Mouse (Mus musculus): ENCODE measurements around the gene Ccdc92.

The Ccdc92 gene

DNA sequence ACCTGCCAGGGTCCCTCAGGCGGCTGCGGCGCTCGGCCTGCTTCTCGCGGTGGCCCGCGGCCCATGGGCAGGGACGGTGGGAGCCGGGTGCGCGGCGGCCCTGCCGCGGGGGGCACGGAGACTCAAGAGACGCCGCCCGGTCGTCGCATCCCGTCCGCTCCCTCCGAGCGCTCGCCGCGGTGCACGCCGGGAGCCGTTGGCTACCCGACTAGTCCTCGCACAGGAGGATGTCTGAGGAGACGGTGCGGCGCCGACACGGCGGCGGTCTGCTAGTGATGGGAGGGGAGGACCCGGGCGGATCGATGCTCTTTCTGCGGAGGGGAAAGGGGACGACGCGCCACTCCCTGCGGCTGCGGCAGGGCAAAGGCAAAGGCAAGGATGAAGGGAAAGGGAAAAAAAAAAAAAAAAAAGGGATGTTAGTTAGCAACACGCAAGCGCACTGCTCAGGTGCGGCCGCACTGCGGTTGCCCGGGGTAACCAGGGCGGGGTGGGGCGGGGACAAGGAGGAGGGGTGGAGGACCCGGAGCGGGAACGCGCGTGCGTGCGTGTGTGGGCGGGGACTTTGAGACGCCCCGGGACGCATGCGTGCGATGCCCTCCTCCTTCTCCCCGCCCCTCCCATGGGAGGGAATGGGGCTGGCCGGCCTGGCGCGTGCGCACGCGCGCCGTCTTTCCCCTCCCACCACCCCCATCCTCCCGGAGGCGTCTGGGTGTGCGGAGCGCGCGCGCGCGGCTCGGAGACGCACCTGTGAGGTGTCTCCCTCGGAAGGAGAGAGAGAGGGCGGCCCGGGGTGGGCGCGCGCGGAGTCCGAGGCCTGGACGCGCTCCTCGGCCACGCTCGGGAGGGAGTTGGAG, at the start of gene Ccdc92, which contains the start of gene Zfp664:
Ccdc92 (minus strand) TSS at position 412 of the 854 bp plus-strand sequence.
Zfp664 (plus strand) TSS at position 679 of the 854 bp plus-strand sequence.
- peak; percentile 98 for DNase-seq (ENCODE audit: low read depth, low spot score)

DNA sequence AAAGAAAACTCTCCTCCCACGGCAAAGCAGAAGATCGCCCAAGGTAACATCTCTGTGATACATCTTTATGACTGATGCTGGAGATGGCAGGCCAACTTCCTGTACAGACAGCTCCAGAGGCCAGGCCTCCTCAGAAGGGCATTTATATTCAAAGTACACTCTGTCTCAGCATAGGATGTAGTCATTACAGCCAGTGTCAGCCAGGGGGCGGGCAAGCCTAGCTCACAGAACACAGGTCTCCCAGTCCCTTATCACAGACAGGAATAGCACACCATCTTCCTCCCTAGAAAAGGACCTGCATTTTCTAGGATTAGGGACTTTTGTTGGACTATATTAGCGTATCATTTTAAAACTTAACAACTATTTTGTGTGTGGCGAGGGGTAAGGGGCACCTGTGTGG, 46.6 kb upstream of the Ccdc92 start:
- DNase-seq (ENCODE audit: low read depth, low spot score): peak; percentile 63

- no peak for DNase-seq (ENCODE audit: low read depth, low spot score)
Observed at GRCm38 (mm10) chr5:124906890-124907289, 44.7 kb upstream of the Ccdc92 start.

GRCm38 (mm10) chr5:124903852-124904251, 41.6 kb upstream of the Ccdc92 start:
- DNase-seq (ENCODE audit: low read depth, low spot score): no peak

DNA sequence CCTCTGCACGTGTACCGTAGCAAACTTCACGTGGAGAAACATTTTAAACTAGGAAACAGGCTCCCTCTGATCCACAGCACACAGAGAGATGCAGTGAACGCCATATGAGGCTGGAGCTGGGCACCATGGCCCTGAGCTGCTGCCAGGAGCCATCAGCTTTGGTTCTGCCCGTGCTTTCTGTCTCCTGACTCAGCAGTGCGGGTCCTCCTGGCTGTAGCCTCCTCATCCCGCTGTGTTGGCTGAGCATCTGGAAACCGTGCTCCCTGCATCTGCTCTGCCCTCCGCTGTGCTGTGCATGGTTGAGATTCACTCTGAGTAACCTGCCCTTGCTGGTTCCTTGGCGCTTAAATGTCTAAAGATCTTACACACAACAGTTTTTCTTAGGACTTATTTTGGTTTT, 40.0 kb upstream of the Ccdc92 start:
- DNase-seq (ENCODE audit: low read depth, low spot score): no peak

DNA sequence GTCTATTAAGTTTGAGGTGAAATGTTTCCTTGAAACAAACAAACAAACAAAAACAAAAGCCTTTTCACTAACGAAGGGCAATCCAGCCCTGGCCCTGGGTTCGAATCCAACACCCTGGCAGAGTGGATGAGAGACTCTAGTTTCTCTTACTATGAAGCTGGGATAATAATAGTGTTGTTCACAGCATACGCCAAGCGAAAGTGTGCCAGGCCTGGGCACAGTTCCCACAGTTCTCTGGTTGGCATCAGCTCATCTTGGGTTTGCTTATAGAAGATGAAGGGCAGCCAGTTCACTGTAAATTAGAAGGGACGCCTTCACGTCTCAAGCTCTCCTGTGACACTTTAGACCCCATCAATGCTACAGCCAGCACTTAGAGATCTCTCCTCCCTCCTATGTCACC, 39.5 kb upstream of the Ccdc92 start:
- no peak for DNase-seq (ENCODE audit: low read depth, low spot score)

DNA sequence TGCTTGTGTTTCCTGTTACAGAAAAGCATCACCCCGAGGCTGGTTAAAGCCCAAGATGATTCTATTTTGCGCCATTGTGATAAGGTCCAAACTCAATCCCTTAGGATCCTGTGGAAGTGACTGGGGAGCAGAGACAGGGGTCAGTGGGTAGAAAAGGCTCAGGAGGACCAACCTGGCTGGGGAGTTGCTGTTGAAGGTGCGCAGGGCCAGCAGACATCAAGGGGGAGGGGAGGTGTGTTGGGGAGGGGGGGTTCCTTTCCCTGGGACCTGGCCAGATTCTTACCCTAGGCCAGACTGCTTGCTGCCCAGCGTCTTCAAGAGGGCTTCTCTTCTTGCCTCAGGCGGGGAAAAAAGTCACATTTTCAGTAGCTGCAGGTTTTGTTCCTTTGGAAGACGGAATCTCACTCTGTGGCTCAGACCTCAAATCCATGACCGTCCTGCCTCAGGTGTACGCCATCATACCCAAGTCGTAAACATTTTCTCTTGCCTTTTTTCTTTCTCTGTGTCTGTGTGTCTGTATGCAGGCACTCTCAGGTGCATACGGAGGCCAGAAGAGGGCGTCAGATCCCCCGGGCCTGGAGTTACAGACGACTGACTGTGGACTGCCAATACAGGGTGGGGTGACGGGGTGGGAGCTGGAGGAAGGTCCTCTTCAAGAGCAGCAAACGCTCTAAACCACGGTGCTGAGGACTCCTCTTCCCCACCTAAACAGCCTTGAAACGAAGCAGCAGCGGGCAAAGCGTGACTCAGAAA, 38.7 kb upstream of the Ccdc92 start:
- DNase-seq (ENCODE audit: low read depth, low spot score): no peak

DNA sequence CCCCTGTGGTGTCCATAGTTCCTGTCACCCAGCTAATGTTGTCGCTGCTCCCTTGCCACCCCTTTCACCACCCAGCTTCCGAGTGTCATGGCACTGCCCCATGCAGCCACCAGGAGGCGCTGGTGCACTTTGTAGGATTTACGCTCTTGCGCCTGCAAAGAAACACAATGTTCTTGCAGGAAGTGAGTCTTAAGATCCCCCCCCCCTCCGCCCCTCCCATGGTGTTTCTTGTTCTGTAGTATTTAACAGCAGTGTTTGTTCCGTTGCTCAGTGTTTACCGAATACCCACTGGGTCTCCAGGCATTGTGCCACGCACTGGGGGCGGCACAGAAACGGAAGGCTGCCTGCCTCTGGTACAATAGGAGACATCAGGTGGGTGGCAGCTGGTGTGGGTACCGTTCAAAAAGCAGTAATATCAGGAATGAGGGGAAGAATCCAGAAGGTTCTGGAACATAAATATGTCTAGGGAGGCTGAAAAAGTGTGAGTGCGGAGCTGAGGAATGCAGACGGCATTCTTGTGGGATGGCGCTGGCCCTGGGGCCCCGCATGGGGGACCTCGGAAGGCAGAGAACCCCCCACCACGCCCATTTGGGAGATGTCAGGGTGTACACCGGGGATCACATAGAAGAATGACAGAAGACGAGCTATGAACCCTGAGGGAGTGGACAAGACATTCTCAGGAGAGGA, 37.9 kb upstream of the Ccdc92 start:
- DNase-seq (ENCODE audit: low read depth, low spot score): peak; percentile 74

DNA sequence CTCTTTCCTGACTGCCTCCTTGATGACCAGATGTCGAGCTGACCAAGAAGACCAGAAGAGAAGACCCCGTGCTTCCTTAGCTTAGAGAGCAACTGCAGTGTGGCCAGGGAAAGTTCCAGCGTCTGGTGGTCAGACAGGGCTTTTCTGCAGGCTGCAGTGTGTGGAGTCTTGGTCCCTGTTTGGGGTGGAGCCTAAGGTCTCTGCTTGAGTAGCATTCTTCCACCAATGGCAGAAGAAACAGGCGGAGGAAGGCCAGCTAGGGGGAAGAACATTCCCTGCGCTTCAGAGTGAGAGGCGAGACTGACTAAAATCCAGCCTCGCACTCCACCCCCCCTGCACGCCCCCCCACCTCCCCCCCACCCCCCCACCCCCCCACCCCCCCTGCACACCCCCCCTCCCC, 33.9 kb upstream of the Ccdc92 start:
- DNase-seq (ENCODE audit: low read depth, low spot score): no peak

GRCm38 (mm10) chr5:124891921-124892370, 29.7 kb upstream of the Ccdc92 start:
- DNase-seq (ENCODE audit: low read depth, low spot score): peak; percentile 97

DNA sequence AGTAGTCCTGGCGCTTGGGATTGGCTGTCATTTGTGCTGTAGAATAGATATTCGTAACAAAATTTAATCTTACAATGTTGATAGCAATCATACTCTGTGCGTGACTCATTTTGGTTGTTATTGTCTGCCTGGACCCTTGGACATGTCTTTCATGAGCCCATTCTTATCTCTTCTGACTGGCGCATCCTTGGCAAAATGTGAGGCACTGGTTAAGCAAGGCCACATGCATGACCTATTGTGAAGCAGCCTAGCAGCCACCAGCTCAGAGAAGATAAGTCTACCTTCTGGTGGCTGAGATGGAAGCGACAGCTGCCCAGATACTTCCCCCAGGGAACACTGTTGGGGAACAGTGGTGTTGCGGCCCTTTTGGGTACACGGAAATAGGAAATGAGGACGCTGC, 26.4 kb upstream of the Ccdc92 start:
- no peak for DNase-seq (ENCODE audit: low read depth, low spot score)

DNA sequence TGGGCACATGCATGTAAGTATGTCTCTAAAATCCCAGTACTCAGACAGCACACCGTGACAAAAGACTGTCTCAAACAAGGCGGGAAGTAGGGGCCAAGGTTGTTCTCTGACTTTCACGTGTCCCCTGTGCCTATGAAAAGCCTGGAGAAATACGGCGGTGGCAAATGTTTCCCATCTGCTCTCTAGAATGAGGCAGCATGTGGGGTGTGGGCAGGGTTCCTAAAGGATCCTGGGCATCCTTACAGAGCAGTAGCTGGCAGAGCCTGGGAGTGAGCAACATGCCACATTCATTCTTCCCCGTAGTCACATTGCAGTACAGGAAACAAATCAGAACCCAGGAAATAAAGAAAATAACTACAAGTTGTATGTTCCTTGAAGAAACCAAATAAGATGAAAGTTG, 21.7 kb upstream of the Ccdc92 start:
- no peak for DNase-seq (ENCODE audit: low read depth, low spot score)

GRCm38 (mm10) chr5:124879801-124880200, 17.6 kb upstream of the Ccdc92 start:
- DNase-seq (ENCODE audit: low read depth, low spot score): no peak

DNA sequence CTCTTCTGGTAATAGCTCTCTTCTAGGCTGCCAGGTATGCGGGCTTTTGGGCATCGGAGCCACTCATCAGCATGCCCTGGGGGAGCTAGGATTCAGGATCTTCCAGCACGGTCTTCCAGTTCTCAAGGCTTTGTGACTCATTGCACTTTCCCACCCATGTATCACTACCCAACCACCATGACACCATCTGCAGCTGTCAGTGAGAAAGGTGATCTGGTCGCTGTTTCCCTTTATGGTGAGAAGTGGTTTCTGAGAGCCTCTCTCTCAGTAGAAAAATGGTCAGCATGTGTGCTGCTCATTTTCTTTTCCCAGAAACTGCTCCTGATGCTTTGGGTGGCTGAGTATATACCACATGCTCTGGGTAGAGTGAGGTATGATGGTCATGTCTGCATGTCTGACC, 17.0 kb upstream of the Ccdc92 start:
- DNase-seq (ENCODE audit: low read depth, low spot score): no peak

- no peak for DNase-seq (ENCODE audit: low read depth, low spot score)
Observed at GRCm38 (mm10) chr5:124873890-124874601, 11.8 kb upstream of the Ccdc92 start.

DNA sequence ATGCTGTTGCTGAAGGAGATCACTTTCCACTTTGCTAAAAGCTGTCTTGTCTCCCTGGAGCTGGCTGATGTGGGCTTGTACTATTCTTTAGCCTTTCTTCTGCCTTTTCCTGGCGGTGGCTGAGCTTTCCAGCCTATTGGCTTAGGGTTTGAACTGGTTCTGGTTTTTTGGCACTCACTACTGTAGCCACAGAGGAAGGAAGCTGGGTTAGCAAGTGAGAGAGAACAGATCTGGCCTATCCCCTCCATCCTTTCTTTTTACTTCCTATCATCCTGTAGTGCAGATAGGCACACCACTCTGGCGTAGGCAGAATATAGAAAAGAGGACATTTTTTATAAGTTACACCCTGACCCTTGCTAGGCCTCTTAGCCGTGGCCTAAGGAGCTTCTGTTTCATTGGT, 10.9 kb upstream of the Ccdc92 start:
- DNase-seq (ENCODE audit: low read depth, low spot score): no peak

GRCm38 (mm10) chr5:124872033-124872432, 9.8 kb upstream of the Ccdc92 start:
- DNase-seq (ENCODE audit: low read depth, low spot score): no peak

DNA sequence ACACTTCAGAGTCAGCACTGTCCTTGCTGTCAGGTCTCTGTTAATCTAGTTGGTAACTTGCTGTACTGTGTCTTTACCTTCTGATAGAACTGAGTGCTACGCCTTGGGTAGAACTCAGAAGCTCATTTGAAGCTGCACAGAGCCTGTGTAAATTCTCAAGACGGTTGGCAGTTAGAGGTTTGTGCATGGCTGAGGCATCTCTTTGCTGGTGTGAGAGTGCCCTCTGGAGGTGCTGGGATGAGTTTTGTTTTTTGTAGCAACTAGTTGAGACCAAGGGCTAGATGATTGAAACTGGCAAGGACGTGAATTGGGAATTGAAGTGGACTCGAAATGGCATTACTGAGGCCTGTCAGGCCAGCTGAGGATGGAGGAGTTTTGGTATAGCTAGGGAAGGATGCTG, 6.8 kb upstream of the Ccdc92 start:
- DNase-seq (ENCODE audit: low read depth, low spot score): no peak

DNA sequence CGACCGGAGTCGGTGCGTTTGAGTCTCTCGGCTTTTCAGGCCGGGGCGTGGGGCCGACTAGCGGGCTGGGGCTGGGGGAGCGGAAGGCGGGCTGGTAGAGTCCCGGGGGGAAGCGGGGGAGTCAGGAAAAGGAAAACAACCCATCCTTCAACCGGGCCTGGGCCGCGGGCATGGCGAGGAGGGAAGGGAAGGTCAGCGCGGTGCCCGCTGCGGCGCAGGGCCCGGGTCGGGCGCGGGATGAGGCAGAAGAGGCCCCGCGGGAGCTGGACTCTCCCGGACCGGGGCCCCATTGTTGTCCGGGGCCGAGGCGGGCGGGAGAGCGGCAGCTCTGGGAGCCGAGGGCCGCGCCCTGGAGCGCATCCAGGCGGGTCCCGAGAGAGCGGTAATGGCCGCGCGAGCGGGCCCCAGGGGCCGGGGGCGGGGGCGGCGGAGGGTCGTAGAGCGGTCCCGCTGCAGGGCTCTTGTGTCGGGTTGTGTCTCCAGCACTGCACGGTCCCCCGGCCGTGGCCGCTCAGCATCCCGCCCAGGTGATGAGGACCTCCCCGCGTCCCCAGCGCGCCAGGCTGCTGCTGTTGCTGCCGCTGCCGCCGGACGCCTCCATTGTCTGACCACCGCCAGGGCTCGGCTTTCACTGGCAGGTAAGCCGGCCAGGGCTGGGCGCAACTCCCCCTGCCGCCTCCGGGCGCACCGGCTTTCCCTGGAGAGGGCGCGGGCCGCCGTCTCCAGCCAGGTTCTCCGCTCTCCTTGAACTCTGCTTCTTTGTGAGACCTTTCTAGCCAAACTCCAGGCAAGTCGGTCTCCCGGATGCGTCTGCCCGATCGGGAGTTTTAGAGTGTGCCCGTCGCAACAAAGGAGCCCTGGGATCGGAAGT, 882 bp upstream of the Ccdc92 start:
- no peak for DNase-seq (ENCODE audit: low read depth, low spot score)

DNA sequence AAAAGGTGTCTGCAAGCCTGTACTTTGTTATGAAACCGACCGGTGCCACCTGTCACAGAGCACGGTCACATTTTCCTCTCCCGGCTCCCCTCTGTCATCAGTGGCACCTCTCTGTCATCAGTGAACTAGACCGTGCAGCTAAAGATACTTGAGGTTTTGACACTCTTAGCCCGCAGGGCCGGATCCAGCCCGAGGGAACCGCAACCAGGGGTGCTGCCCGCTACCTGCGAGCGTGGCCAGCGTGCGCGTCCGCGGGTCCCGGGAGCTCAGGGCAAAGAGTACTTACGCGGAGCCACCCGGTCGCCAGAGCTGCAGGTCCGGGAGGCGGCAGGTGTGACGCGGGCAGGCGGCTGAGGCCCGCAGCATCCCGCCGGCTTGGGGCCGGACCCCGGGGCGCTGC, 761 bp downstream of the Ccdc92 start:
- DNase-seq (ENCODE audit: low read depth, low spot score): no peak

- DNase-seq (ENCODE audit: low read depth, low spot score): no peak
Observed at GRCm38 (mm10) chr5:124860013-124860412, 2.2 kb downstream of the Ccdc92 start.
